Mouse (Mus musculus): Measurements from ENCODE around the gene Fgfbp1. TPM values are rescaled to one million over a fixed set of nuclear protein-coding genes. Genes with fewer than 3 reads are reported as not detected.

Fgfbp1 gene
- polyA plus RNA-seq, 1 experiment = not detected

DNA sequence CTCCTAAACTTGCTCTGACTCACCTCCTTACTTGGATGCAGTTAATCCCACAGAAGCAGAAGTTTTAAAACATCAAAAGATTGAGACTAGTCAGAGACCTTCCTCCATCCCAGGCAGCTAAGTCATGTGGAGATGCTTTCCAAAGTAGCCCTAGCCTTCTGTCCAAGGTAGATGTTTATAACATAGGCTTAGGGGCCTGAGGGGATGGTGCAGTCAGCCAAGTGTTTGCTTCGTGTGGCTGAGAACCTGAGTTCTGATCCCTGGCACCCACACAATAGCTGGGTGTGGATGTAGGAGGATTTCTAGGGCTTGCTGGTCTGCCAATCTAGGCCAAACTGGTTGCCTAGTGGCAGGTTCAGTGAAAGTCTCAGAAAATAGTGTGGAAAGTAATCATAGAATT lies 28.3 kb downstream of the Fgfbp1 start:
- no peak for TF ChIP-seq GATA1 (IDR thresholded peaks at IDR 0.05; ENCODE audit: low read length)

DNA sequence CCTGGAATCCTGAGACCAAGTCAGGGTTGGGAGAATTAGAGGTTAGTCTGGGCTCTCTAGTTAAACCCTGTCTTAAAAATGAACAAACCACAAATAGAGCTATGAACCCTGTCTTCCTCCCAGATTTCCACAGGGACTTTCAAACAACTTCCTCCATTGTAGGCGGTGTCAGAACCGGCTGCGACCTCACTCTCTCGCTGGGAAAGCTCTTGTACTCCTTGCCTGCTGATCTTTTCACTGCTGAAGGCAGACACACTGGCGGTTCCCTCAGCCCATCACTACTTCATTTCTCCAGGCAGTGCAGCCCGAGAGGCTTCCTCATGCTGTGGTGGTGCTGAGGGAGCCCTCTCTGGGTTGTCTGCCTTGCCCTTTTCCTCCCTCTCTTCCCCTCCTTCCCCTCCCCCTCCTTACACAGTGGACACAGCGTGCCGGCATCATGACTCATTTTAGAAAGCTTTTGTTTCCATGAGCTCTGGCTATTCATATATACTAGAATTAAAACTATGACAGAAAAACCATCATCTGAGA lies 32.8 kb downstream of the Fgfbp1 start:
- TF ChIP-seq GATA1 (IDR thresholded peaks at IDR 0.05; ENCODE audit: low read length) = no peak

DNA sequence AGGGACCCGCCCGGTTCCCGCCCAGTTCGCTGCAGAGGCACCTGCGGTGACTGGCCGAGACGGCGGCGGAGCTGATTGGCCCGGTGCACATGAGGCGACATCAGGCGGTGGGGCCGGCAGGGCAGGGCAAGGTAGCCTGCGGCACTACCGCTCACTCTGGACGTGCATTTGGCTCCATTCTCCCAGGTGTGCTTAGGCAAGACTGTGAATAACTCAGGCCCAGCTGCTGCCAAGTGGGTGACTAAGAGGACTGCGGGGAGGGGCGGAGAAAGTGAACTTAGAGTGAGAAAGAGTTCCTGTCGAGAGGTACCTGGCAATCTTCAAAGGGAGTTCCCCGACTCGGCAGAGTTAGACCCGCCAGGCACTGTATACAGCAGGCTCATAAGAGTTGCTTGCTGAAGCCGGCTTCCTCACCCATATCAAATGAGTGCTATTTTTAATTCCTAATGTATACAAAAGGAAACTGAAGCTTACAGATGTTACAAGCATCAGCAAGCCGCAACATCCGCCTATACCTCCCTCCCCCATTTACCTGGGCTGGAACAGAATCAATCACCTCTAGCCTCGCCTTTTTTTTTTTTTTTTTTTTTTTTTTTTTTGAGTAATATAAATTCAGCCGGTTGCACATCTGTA lies 33.4 kb downstream of the Fgfbp1 start:
- TF ChIP-seq GATA1 (IDR thresholded peaks at IDR 0.05; ENCODE audit: low read length) = no peak

DNA sequence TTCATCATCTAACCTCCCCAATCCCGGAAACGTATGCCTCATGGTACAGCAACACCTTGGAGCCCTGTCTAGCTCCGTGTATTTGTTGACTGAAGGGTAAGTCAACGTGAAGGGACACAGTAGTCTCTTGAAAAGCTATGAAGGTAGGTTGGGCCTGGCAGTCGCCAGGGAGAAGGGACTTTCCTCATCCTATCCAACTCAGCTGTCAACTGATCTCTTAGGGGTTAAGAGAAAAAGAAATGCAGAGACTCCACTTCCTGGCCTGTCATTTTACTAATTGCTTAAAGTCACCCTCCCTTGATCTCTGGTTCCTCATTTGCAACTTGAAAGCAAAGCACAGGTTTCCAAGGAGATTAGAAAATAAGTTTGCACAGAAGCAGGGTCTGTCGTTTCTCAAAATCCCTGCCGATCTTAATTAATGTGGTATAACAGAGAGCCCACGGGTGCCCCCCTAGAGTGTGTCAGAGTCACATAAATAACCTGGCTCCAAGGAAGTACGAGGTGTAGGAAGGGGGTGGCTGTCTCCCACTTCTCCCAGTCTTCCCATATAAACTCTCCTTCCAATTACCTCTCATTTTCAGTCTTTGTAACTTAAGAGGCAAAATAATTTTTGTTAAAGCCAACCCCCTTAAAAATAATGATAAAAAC lies 34.1 kb downstream of the Fgfbp1 start:
- no peak for TF ChIP-seq GATA1 (IDR thresholded peaks at IDR 0.05; ENCODE audit: low read length)

DNA sequence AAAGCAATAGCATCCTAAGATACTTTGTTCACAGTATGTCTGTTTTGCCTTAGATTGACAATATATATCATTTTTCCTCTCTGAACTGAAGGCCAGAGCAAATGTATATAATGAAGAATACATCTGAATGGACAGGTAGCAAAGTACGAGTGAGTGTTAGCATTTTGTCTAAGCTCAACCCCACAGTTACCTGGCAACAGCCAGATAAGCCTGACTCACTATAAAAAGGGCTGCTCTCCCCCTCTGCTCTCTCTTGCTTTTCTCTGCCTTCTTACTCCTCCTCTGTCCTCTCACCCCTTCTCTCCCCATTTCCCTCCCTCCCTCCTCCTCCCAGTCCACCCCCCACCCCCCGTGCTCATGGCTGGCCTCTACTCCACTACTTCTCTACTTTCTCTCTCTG lies 48.3 kb downstream of the Fgfbp1 start:
- no peak for TF ChIP-seq GATA1 (IDR thresholded peaks at IDR 0.05; ENCODE audit: low read length)

Other genes starting within 250 kb of the Fgfbp1 start
- gene Bst1, start 162.9 kb downstream of the Fgfbp1 start, polyA plus RNA-seq (2012) = not detected in 2 replicates
- 10.1 and 12.0 TPM in 2 replicates for gene Fbxl5, start 160.1 kb downstream of the Fgfbp1 start, polyA plus RNA-seq (2012)
- not detected in 2 replicates for gene Cd38, start 113.2 kb downstream of the Fgfbp1 start, polyA plus RNA-seq (2012)
- 0.11 TPM in 1 of 2 replicates, not detected in the other for gene Gm7879, start 68.6 kb downstream of the Fgfbp1 start, polyA plus RNA-seq (2012)
- not detected in 2 replicates for gene Prom1, start 120.3 kb upstream of the Fgfbp1 start, polyA plus RNA-seq (2012)
- 22.0 and 29.8 TPM in 2 replicates for gene Tapt1, start 244.8 kb upstream of the Fgfbp1 start, polyA plus RNA-seq (2012)

All from G1E-ER4 (cell line).